Mouse (Mus musculus): ENCODE measurements around the gene Prr14l. TPM values are rescaled to one million over a fixed set of nuclear protein-coding genes. Genes with fewer than 3 reads are reported as not detected.
"Not testable (repeated sequence)": the region's sequence is repeated elsewhere in the genome, so short reads cannot be mapped to it uniquely, and the experiment has no call there.

Prr14l gene
- polyA plus RNA-seq, 1 experiment from 2014 or later = 21.9 TPM

DNA sequence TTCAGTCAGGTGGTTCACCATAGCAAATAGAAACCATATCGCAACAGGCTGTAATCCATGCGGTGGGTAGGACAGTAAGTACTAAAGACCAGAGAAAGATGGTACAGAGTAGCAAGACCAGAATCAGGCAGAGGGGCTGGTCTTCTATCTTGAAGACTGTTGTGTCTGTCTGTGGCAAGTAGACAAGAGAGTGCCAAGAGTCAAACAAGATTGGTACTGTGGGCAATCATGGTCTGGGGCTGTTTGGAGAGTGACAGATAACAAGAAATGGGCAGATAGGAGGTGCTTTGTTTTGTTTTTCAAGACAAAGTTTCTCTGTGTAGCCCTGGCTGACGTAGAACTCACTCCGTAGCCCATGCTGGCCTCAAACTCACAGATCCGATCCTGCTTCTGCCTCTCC, 72.5 kb downstream of the Prr14l start:
- Histone ChIP-seq H3K36me3 (no peaks in the 10 kb centered on the region), H3K27ac (replicated peaks) (no peak overlapping the region), H3K4me3 (no peak overlapping the region), H3K4me2 (replicated peaks) (no peak overlapping the region), H3K9me3 (no peaks in the 10 kb centered on the region), H3K27me3 (no peaks in the 10 kb centered on the region), H3K9ac (replicated peaks) (no peak overlapping the region), H3K4me1 (peaks cover 5% of the 10 kb centered on the region)
- 96% methylated on average over 5 of the region's 5 CpGs for WGBS
- no peak for ATAC-seq (ENCODE audit: low FRiP score, low read depth)

GRCm38 (mm10) chr5:32778168-32778567, 75.9 kb downstream of the Prr14l start:
- Histone ChIP-seq H3K36me3 (peaks cover 14% of the 10 kb centered on the region), H3K27ac (replicated peaks) (no peak overlapping the region), H3K9ac (replicated peaks) (no peak overlapping the region), H3K4me1 (0 out of 2 replicates have a peak, but pooled peaks cover 2% of the 10 kb centered on the region), H3K27me3 (no peaks in the 10 kb centered on the region), H3K9me3 (no peaks in the 10 kb centered on the region), H3K4me3 (no peak overlapping the region), H3K4me2 (replicated peaks) (no peak overlapping the region)
- WGBS = 93% methylated on average over 3 of the region's 3 CpGs
- no peak for ATAC-seq (ENCODE audit: low FRiP score, low read depth)

DNA sequence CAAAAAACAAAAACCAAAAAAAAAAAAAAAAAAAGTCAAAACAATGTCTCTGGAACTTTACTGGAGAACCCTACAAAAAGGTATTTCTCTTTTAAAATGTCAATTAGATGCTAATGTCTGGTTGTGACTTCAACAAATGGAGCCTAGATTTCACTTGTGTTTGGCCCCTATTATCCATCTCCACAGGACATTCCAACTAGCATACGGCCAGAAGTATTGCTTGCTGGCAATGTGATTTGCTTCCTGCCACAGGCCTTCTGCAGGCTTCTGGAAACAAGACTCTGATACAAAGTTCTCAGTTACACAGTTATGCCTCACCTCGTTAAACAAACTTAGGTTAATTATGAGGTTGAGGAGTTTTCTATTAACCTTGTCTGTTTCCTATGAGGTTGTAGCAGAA, 81.7 kb downstream of the Prr14l start:
- no peak for ATAC-seq (ENCODE audit: low FRiP score, low read depth)
- no peak overlapping the region for H3K4me3 ChIP-seq
- H3K9me3 ChIP-seq = no peaks in the 10 kb centered on the region
- H3K27me3 ChIP-seq = no peaks in the 10 kb centered on the region
- H3K4me1 ChIP-seq = 0 out of 2 replicates have a peak, but pooled peaks cover 2% of the 10 kb centered on the region
- H3K36me3 ChIP-seq = peaks cover 36% of the 10 kb centered on the region
- H3K9ac ChIP-seq (replicated peaks) = no peak overlapping the region
- WGBS = 79% methylated on average over 2 of the region's 2 CpGs
- H3K4me2 ChIP-seq (replicated peaks) = no peak overlapping the region
- no peak overlapping the region for H3K27ac ChIP-seq (replicated peaks)

DNA sequence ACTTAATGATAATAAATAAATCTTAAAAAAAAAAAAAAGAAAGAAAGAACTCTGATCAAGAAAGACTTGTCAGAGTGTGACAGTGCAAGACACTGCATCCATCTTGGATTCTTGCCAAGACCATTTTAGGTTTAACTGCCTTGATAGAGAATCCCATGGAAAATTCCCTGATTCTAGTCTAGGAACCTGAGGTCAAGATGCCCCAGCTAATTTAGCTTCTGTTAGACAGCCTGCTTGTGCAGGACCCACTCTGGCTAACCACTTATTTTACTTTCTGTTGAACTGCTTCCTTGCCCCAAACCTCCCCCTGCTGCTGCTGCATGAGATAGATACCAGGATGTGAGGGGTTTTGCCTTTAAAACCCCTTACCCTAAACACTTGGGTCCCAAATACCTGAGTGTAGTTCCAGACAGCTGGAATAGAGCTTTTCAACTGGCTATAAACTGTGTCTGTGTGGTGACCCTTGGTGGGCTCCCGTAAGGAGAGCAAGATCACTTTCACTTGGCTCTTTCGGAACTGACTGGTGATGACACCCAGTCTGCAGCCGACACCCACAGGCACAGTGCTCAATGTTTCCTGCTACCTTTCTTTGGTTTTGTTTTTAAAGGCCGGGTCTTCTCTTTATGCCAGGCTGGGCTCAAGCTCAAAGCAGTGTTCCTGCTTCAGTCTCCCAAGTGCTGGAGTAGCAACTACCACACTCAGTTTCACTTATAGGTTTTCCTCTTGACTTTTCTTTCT, 86.3 kb downstream of the Prr14l start:
- no peak overlapping the region for H3K4me2 ChIP-seq (replicated peaks)
- no peak overlapping the region for H3K27ac ChIP-seq (replicated peaks)
- H3K36me3 ChIP-seq = peaks cover 39% of the 10 kb centered on the region
- H3K4me3 ChIP-seq = no peak overlapping the region
- no peak overlapping the region for H3K9ac ChIP-seq (replicated peaks)
- WGBS = 94% methylated on average over 4 of the region's 4 CpGs
- no peaks in the 10 kb centered on the region for H3K27me3 ChIP-seq
- no peak for ATAC-seq (ENCODE audit: low FRiP score, low read depth)
- H3K4me1 ChIP-seq = no peaks in the 10 kb centered on the region
- no peaks in the 10 kb centered on the region for H3K9me3 ChIP-seq

DNA sequence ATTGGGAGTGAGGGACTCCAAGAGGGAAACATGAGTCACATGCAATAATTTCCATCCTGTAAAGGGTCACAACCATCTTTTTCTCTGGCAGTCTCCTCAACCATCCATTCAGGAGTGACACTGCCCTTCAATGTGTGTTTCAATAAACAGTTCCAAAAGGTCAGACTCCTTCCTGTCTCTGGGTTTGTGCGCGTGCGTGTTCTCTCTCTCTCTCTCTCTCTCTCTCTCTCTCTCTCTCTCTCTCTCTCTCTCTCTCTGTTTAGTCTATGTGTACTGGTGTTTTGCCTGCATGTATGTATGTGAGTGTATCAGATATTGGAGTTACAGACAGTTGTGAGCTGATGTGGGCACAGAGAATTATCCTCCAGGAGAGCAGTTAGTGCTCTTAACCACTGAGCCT, 87.1 kb downstream of the Prr14l start:
- WGBS = 84% methylated on average over 3 of the region's 3 CpGs
- ATAC-seq (ENCODE audit: low FRiP score, low read depth) = no peak

DNA sequence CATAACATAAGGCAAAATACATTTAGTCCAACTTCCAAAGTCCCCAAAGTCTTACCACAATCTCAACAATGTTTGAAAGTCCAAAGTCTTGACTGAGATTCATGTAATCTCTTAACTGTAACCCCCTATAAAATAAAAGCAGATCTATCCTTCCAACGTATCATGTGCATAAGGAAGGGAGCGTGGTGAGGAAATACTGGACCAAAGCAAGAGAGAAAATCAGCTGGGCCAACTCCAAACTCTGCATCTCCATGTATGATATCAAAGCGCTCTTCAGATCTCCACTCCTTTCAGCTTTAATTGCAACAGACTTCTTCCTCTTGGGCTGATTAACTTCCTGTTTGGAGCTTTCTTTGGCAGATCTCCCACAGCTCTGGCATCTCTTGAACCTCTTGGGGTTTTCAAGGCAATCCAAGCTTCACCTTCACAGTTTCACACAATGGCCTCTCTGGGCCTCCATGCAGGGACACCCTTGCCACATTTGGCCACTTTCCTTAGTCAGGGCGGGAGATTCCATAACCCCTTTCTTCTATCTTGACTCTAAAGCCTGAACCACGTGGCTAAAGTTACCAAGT, 92.4 kb downstream of the Prr14l start:
- Histone ChIP-seq H3K4me1 (no peaks in the 10 kb centered on the region), H3K27me3 (no peaks in the 10 kb centered on the region), H3K9ac (replicated peaks) (no peak overlapping the region), H3K27ac (replicated peaks) (no peak overlapping the region), H3K4me3 (no peak overlapping the region), H3K4me2 (replicated peaks) (no peak overlapping the region), H3K9me3 (no peaks in the 10 kb centered on the region), H3K36me3 (peaks cover 33% of the 10 kb centered on the region)
- ATAC-seq (ENCODE audit: low FRiP score, low read depth) = no peak
- WGBS = 97% methylated on average over 5 of the region's 5 CpGs

More for the DNA sequence above, 87.1 kb downstream of the Prr14l start:
- peaks cover 40% of the 10 kb centered on the region for H3K36me3 ChIP-seq
- H3K27me3 ChIP-seq = no peaks in the 10 kb centered on the region
- no peak overlapping the region for H3K4me2 ChIP-seq (replicated peaks)
- H3K4me3 ChIP-seq = no peak overlapping the region
- H3K9me3 ChIP-seq = no peaks in the 10 kb centered on the region
- H3K4me1 ChIP-seq = no peaks in the 10 kb centered on the region
- no peak overlapping the region for H3K27ac ChIP-seq (replicated peaks)
- H3K9ac ChIP-seq (replicated peaks) = no peak overlapping the region

- H3K4me1 ChIP-seq = no peaks in the 10 kb centered on the region
- H3K27me3 ChIP-seq = no peaks in the 10 kb centered on the region
- H3K4me2 ChIP-seq (replicated peaks) = no peak overlapping the region
- no peak overlapping the region for H3K4me3 ChIP-seq
- no peak overlapping the region for H3K9ac ChIP-seq (replicated peaks)
- H3K9me3 ChIP-seq = no peaks in the 10 kb centered on the region
- H3K36me3 ChIP-seq = peaks cover 33% of the 10 kb centered on the region
- H3K27ac ChIP-seq (replicated peaks) = no peak overlapping the region
- no peak for ATAC-seq (ENCODE audit: low FRiP score, low read depth)
- 94% methylated on average over 3 of the region's 3 CpGs for WGBS
Measured at GRCm38 (mm10) chr5:32760787-32761186, 93.3 kb downstream of the Prr14l start.

DNA sequence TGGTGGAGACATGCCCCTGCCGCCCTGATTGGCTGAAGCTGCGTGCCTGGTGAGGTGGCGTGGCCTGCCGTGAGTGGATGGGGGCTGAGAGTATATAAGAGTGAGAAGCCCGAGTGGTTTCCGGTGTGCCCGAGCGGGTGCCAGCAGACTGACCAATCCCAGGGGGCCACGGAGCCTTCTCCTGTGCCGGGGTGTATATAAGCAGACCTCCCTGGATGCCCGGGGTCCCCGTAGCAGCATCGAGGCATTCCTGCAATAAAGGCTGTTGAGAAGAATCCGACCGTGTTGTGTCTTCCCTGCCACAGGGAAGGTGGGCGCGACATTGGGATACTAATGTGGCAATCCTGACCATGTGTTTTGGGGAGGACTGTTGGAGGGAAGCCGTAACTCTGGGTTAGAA, 93.7 kb downstream of the Prr14l start:
- WGBS = 94% methylated on average over 18 of the region's 18 CpGs
- peaks cover 33% of the 10 kb centered on the region for H3K36me3 ChIP-seq
- not testable (repeated sequence) for ATAC-seq (ENCODE audit: low FRiP score, low read depth); H3K9ac ChIP-seq (replicated peaks); H3K9me3 ChIP-seq; H3K4me2 ChIP-seq (replicated peaks); H3K27me3 ChIP-seq; H3K27ac ChIP-seq (replicated peaks); H3K4me1 ChIP-seq; H3K4me3 ChIP-seq

DNA sequence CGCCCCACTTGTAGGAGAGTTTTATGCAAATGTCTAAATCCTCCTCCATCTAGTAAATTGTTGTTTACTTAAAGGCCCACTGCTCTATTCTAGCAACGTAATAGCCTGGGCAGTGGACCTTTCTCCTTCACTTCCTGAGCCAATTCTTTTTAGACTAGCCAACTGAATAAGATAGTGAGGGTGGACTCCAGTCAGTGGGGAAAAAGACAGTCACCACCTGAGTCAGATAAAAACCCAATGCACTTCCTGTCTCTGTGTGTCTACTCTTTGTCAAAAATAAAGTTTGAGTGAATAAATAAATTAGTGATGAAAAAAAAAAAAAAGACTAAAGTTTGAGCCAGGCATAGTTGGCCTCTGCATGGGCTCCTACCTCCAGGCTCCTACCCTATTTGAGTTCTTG, 94.4 kb downstream of the Prr14l start:
- Histone ChIP-seq H3K4me3 (no peak overlapping the region), H3K27me3 (no peaks in the 10 kb centered on the region), H3K27ac (replicated peaks) (no peak overlapping the region), H3K36me3 (peaks cover 31% of the 10 kb centered on the region), H3K4me1 (no peaks in the 10 kb centered on the region), H3K9ac (replicated peaks) (no peak overlapping the region), H3K9me3 (no peaks in the 10 kb centered on the region), H3K4me2 (replicated peaks) (no peak overlapping the region)
- no peak for ATAC-seq (ENCODE audit: low FRiP score, low read depth)
- WGBS = 74% methylated on average over 2 of the region's 2 CpGs

- 95% methylated on average over 8 of the region's 8 CpGs for WGBS
- no peak for ATAC-seq (ENCODE audit: low FRiP score, low read depth)
- no peak overlapping the region for H3K4me3 ChIP-seq
Measured at GRCm38 (mm10) chr5:32756141-32756540, 97.9 kb downstream of the Prr14l start.

DNA sequence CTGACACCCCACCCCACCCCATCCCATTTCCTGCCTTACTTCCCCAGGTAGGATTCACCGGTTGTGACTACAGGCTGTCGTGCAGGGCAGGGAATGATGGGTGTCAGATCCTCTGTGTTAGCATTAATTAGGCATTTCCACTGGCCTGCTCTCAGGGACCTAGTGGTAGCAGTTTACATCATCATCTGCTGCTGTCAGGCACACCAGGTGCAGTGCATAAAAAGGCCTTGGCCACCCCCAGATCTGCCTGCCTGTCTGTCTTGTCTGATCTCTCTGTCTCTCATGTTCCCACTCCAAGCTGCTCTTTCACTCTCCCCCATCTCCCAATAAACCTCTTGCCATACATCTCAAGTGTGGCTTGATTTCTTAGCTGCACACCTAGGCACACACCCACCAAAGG, 102.3 kb downstream of the Prr14l start:
- Histone ChIP-seq H3K27me3 (no peaks in the 10 kb centered on the region), H3K27ac (replicated peaks) (no peak overlapping the region), H3K4me1 (peaks cover 14% of the 10 kb centered on the region), H3K4me2 (replicated peaks) (no peak overlapping the region), H3K36me3 (no peaks in the 10 kb centered on the region), H3K9me3 (no peaks in the 10 kb centered on the region), H3K4me3 (no peak overlapping the region), H3K9ac (replicated peaks) (no peak overlapping the region)
- 61% methylated on average over 2 of the region's 2 CpGs for WGBS
- ATAC-seq (ENCODE audit: low FRiP score, low read depth) = no peak

More at GRCm38 (mm10) chr5:32756141-32756540, 97.9 kb downstream of the Prr14l start:
- no peak overlapping the region for H3K27ac ChIP-seq (replicated peaks)
- no peaks in the 10 kb centered on the region for H3K9me3 ChIP-seq
- no peaks in the 10 kb centered on the region for H3K27me3 ChIP-seq
- H3K9ac ChIP-seq (replicated peaks) = no peak overlapping the region
- no peak overlapping the region for H3K4me2 ChIP-seq (replicated peaks)
- H3K4me1 ChIP-seq = peaks cover 10% of the 10 kb centered on the region
- no peaks in the 10 kb centered on the region for H3K36me3 ChIP-seq

DNA sequence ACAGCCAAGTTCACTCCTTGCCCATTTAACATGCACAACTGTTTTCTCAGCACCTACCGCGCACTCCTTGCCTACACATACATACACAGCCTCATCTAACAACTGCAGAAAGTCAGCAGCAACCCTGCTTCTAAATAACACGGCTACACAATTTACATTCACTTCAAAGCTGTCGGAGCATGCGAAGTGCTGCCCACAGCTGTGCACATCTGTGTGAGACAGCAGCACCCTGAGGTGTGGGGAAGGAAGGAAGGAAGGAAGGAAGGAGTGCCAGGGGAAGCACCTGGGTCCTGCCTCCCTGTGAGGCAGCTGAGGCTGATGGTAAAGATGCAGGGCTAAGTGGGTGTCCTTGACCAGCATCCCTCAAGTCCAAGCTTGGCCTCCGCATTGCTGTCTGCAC, 105.1 kb downstream of the Prr14l start:
- no peak overlapping the region for H3K27ac ChIP-seq (replicated peaks)
- H3K27me3 ChIP-seq = no peaks in the 10 kb centered on the region
- no peak for ATAC-seq (ENCODE audit: low FRiP score, low read depth)
- H3K36me3 ChIP-seq = no peaks in the 10 kb centered on the region
- no peak overlapping the region for H3K4me3 ChIP-seq
- H3K4me1 ChIP-seq = peaks cover 24% of the 10 kb centered on the region
- WGBS = 95% methylated on average over 6 of the region's 6 CpGs
- H3K9ac ChIP-seq (replicated peaks) = no peak overlapping the region
- no peaks in the 10 kb centered on the region for H3K9me3 ChIP-seq
- H3K4me2 ChIP-seq (replicated peaks) = no peak overlapping the region

Measured in midbrain, embryonic 12.5 days (tissue).